Mouse (Mus musculus) midbrain, embryonic 12.5 days (tissue): ENCODE results near the gene Praf2. TPM values are rescaled to one million over a fixed set of nuclear protein-coding genes. Genes with fewer than 3 reads are reported as not detected.
"Not testable (repeated sequence)": the region's sequence is repeated elsewhere in the genome, so short reads cannot be mapped to it uniquely, and the experiment has no call there.

ENCODE experiments used
- ATAC-seq: fragments of 200-750 bp; cut with Nextera tagmentation; 2 replicates; pipeline ENCODE4 v1.8.0; 2017; ENCODE audit warnings: low read depth, moderate TSS enrichment, moderate library complexity; ENCODE audit not compliant: low FRiP score
- H3K27ac ChIP-seq: fragments of 300-500 bp; sonication (generic); replicated peaks from 2 replicates; pipeline ENCODE4 v1.5.1; 2016; ENCODE audit warnings: mild to moderate bottlenecking
- H3K27me3 ChIP-seq: fragments of 300-500 bp; sonication (generic); 2 replicates; pipeline ENCODE4 v1.6.1; 2016; ENCODE audit warnings: mild to moderate bottlenecking
- H3K36me3 ChIP-seq: fragments of 300-500 bp; sonication (generic); 2 replicates; pipeline ENCODE4 v1.6.1; 2016
- H3K4me1 ChIP-seq: fragments of 300-500 bp; sonication (generic); 2 replicates; pipeline ENCODE4 v1.6.1; 2016
- H3K4me2 ChIP-seq: fragments of 300-500 bp; sonication (generic); replicated peaks from 2 replicates; pipeline ENCODE4 v1.6.1; 2016; ENCODE audit warnings: mild to moderate bottlenecking, moderate library complexity
- H3K4me3 ChIP-seq: fragments of 300-500 bp; sonication (generic); 2 replicates; pipeline ENCODE4 v1.5.1; 2016; ENCODE audit warnings: mild to moderate bottlenecking
- H3K9ac ChIP-seq: fragments of 300-500 bp; sonication (generic); replicated peaks from 2 replicates; pipeline ENCODE4 v1.6.1; 2016; ENCODE audit warnings: mild to moderate bottlenecking, moderate library complexity
- H3K9me3 ChIP-seq: fragments of 300-500 bp; sonication (generic); 2 replicates; pipeline ENCODE4 v1.6.1; 2016; ENCODE audit warnings: mild to moderate bottlenecking
- WGBS: fragments of 180-500 bp; shearing (Covaris S2); methylation state at CpG from one replicate; pipeline ENCODE4 v1.1.7; 2016; 5-methylcytosine and 5-hydroxymethylcytosine counted together
- polyA plus RNA-seq: library from polyadenylated mRNA; unstranded; fragments of >200 nt; fragmentation: Nextera tagmentation; extraction: Ambion mirVana; gene quantifications from 2 replicates; pipeline ENCODE4 v1.2.1, GENCODE M21; 2016

The Praf2 gene
- polyA plus RNA-seq, 1 experiment from 2014 or later = 89.2 TPM

GRCm38 (mm10) chrX:7740082-7740819, 12.0 kb downstream of the Praf2 start:
- Histone ChIP-seq H3K27me3 (no peaks in the 10 kb centered on the region), H3K4me3 (no peak overlapping the region), H3K9me3 (no peaks in the 10 kb centered on the region), H3K9ac (no peak overlapping the region), H3K4me1 (no peaks in the 10 kb centered on the region), H3K27ac (no peak overlapping the region), H3K4me2 (no peak overlapping the region), H3K36me3 (peaks cover 5% of the 10 kb centered on the region; the same call in 1 of the 2 replicates)
- WGBS = 69% methylated on average over 10 of the region's 10 CpGs
- ATAC-seq = no peak

- H3K27me3 ChIP-seq = no peaks in the 10 kb centered on the region
- 77% methylated on average over 5 of the region's 5 CpGs for WGBS
- no peak overlapping the region for H3K4me2 ChIP-seq
- no peak overlapping the region for H3K9ac ChIP-seq
- H3K9me3 ChIP-seq = no peaks in the 10 kb centered on the region
- H3K27ac ChIP-seq = no peak overlapping the region
- peaks cover 5% of the 10 kb centered on the region; the same call in 1 of the 2 replicates for H3K36me3 ChIP-seq
- H3K4me1 ChIP-seq = no peaks in the 10 kb centered on the region
- ATAC-seq = no peak
- H3K4me3 ChIP-seq = no peak overlapping the region
Measured at GRCm38 (mm10) chrX:7741103-7741502, 12.9 kb downstream of the Praf2 start.

GRCm38 (mm10) chrX:7743470-7743869, 15.2 kb downstream of the Praf2 start:
- no peaks in the 10 kb centered on the region for H3K36me3 ChIP-seq
- no peaks in the 10 kb centered on the region for H3K4me1 ChIP-seq
- no peak overlapping the region for H3K4me3 ChIP-seq
- no peaks in the 10 kb centered on the region for H3K27me3 ChIP-seq
- no peaks in the 10 kb centered on the region for H3K9me3 ChIP-seq
- 63% methylated on average over 5 of the region's 5 CpGs for WGBS
- no peak for ATAC-seq
- no peak overlapping the region for H3K9ac ChIP-seq
- no peak overlapping the region for H3K4me2 ChIP-seq
- H3K27ac ChIP-seq = no peak overlapping the region

GRCm38 (mm10) chrX:7744940-7745339, 16.7 kb downstream of the Praf2 start:
- WGBS = 61% methylated on average over 1 of the region's 1 CpGs
- H3K27me3 ChIP-seq = no peaks in the 10 kb centered on the region
- no peak overlapping the region for H3K27ac ChIP-seq
- no peak overlapping the region for H3K4me3 ChIP-seq
- H3K9me3 ChIP-seq = no peaks in the 10 kb centered on the region
- ATAC-seq = no peak
- H3K4me1 ChIP-seq = no peaks in the 10 kb centered on the region
- no peak overlapping the region for H3K4me2 ChIP-seq
- no peaks in the 10 kb centered on the region for H3K36me3 ChIP-seq
- H3K9ac ChIP-seq = no peak overlapping the region

- H3K4me1 ChIP-seq = no peaks in the 10 kb centered on the region
- WGBS = 87% methylated on average over 8 of the region's 8 CpGs
- H3K36me3 ChIP-seq = no peaks in the 10 kb centered on the region
- H3K9ac ChIP-seq = no peak overlapping the region
- no peak overlapping the region for H3K27ac ChIP-seq
- no peak overlapping the region for H3K4me3 ChIP-seq
- H3K27me3 ChIP-seq = no peaks in the 10 kb centered on the region
- no peaks in the 10 kb centered on the region for H3K9me3 ChIP-seq
- ATAC-seq = no peak
- no peak overlapping the region for H3K4me2 ChIP-seq
Measured at GRCm38 (mm10) chrX:7745429-7745828, 17.2 kb downstream of the Praf2 start.

- Histone ChIP-seq H3K27ac (0 out of 2 replicates have a peak within 1 kb of the TSS, but pooled peaks have one; percentile 25), H3K27me3 (no peaks in the 10 kb centered on the region), H3K4me1 (no peaks in the 10 kb centered on the region), H3K4me2 (peak within 1 kb of the TSS; percentile 56), H3K36me3 (no peaks in the 10 kb centered on the region), H3K9ac (peak within 1 kb of the TSS; percentile 64), H3K9me3 (no peaks in the 10 kb centered on the region), H3K4me3 (peak within 1 kb of the TSS; percentile 67)
- 18% methylated on average over 52 of the region's 56 CpGs for WGBS
- ATAC-seq = peak; percentile 82
Measured at GRCm38 (mm10) chrX:7750432-7751116, 22.3 kb downstream of the Praf2 start, which contains the start of gene Ccdc120. Gene Ccdc120, minus strand, starts transcription at chrX:7750905.

- whole genome bisulfite sequencing = 17% methylated on average over 3 of the region's 3 CpGs
- H3K9ac ChIP-seq, H3K9me3 ChIP-seq, H3K27me3 ChIP-seq, H3K4me1 ChIP-seq, H3K36me3 ChIP-seq, H3K27ac ChIP-seq, H3K4me3 ChIP-seq, H3K4me2 ChIP-seq: not testable (repeated sequence)
- peak; percentile 48; the same call in 1 of the 2 replicates for ATAC-seq
Measured at GRCm38 (mm10) chrX:7753627-7754026, 25.4 kb downstream of the Praf2 start.

GRCm38 (mm10) chrX:7762137-7762920, 34.1 kb downstream of the Praf2 start, which contains the start of gene Tfe3:
Gene Tfe3, plus strand, starts transcription at chrX:7762560.
- Histone ChIP-seq H3K27ac (peak within 1 kb of the TSS; percentile 42; the same call in 1 of the 2 replicates), H3K4me3 (peak within 1 kb of the TSS; percentile 66), H3K4me2 (peak within 1 kb of the TSS; percentile 63), H3K36me3 (peaks cover 5% of the 10 kb centered on the region), H3K27me3 (no peaks in the 10 kb centered on the region), H3K4me1 (peaks cover 18% of the 10 kb centered on the region; the same call in 1 of the 2 replicates), H3K9ac (peak within 1 kb of the TSS; percentile 59), H3K9me3 (no peaks in the 10 kb centered on the region)
- peak; percentile 94 for ATAC-seq
- WGBS = 35% methylated on average over 38 of the region's 38 CpGs

- H3K36me3 ChIP-seq = peaks cover 8% of the 10 kb centered on the region
- H3K4me2 ChIP-seq = peak overlapping the region; percentile 63
- H3K4me3 ChIP-seq = peak overlapping the region; percentile 66
- no peaks in the 10 kb centered on the region for H3K9me3 ChIP-seq
- H3K27ac ChIP-seq = 0 out of 2 replicates have a peak overlapping the region, but pooled peaks have one; percentile 42
- peak overlapping the region; percentile 59 for H3K9ac ChIP-seq
- ATAC-seq = no peak; the same call in 1 of the 2 replicates
- 41% methylated on average over 19 of the region's 21 CpGs for WGBS
- peaks cover 18% of the 10 kb centered on the region; the same call in 1 of the 2 replicates for H3K4me1 ChIP-seq
- no peaks in the 10 kb centered on the region for H3K27me3 ChIP-seq
Measured at GRCm38 (mm10) chrX:7762921-7763197, 34.6 kb downstream of the Praf2 start.

- Histone ChIP-seq H3K27me3 (no peaks in the 10 kb centered on the region), H3K9ac (peak overlapping the region; percentile 59), H3K4me3 (peak overlapping the region; percentile 66), H3K36me3 (peaks cover 8% of the 10 kb centered on the region), H3K27ac (0 out of 2 replicates have a peak overlapping the region, but pooled peaks have one; percentile 25), H3K4me2 (peak overlapping the region; percentile 63), H3K9me3 (no peaks in the 10 kb centered on the region), H3K4me1 (peaks cover 18% of the 10 kb centered on the region; the same call in 1 of the 2 replicates)
- WGBS = 19% methylated on average over 22 of the region's 22 CpGs
- ATAC-seq = 0 out of 2 replicates have a peak, but pooled peaks have one; percentile 17
Measured at GRCm38 (mm10) chrX:7763631-7764393, 35.6 kb downstream of the Praf2 start.

GRCm38 (mm10) chrX:7764657-7765280, 36.5 kb downstream of the Praf2 start:
- Histone ChIP-seq H3K4me2 (peak overlapping the region; percentile 63), H3K9ac (peak overlapping the region; percentile 59), H3K27me3 (no peaks in the 10 kb centered on the region), H3K4me3 (peak overlapping the region; percentile 66), H3K36me3 (peaks cover 12% of the 10 kb centered on the region), H3K27ac (no peak overlapping the region), H3K4me1 (peaks cover 18% of the 10 kb centered on the region; the same call in 1 of the 2 replicates), H3K9me3 (no peaks in the 10 kb centered on the region)
- ATAC-seq = no peak
- WGBS = 19% methylated on average over 9 of the region's 9 CpGs
